Mouse (Mus musculus) MEL (cell line): ENCODE measurements around the gene Eif4b. TPM values are rescaled to one million over a fixed set of nuclear protein-coding genes. Genes with fewer than 3 reads are reported as not detected.

ENCODE experiments used
- DNase-seq: peaks from one replicate; pipeline ENCODE4 v3.0.0; 2011; ENCODE audit warnings: low read depth, low spot score
- H3K27ac ChIP-seq: 2 replicates; pipeline ENCODE4 v1.5.1; 2012; ENCODE audit warnings: low read depth, mild to moderate bottlenecking, control low read depth, low read length, moderate library complexity; ENCODE audit not compliant: control insufficient read depth
- H3K27me3 ChIP-seq, 2 experiments: fragments of 150-350 bp in 1 of 2; sonication (generic) in 1 of 2; 2 replicates each; pipeline ENCODE4 v1.6.1; 2012; ENCODE audit warnings: low read length in 2 of 2, mild to moderate bottlenecking in 2 of 2, improper control_type of control experiment in 1 of 2, moderate library complexity in 1 of 2; ENCODE audit not compliant: insufficient read depth in 2 of 2, control insufficient read depth in 1 of 2
- H3K36me3 ChIP-seq, 2 experiments: 2 replicates each; pipeline ENCODE4 v1.6.1; 2012 to 2014; ENCODE audit warnings: low read length in 2 of 2, improper control_type of control experiment in 1 of 2, inconsistent platforms in 1 of 2, mild to moderate bottlenecking in 1 of 2; ENCODE audit not compliant: insufficient read depth in 2 of 2, control insufficient read depth in 1 of 2
- H3K4me1 ChIP-seq, 2 experiments: fragments of 150-350 bp in 1 of 2; sonication (generic) in 1 of 2; 2 replicates each; pipeline ENCODE4 v1.6.1; 2012; ENCODE audit warnings: low read length in 2 of 2, improper control_type of control experiment in 1 of 2, mild to moderate bottlenecking in 1 of 2; ENCODE audit not compliant: insufficient read depth in 2 of 2, control insufficient read depth in 1 of 2
- H3K4me3 ChIP-seq, 2 experiments: fragments of 150-350 bp in 1 of 2; sonication (generic) in 1 of 2; 2 replicates each; pipeline ENCODE4 v1.5.1; 2012; ENCODE audit warnings: low read depth in 2 of 2, low read length in 2 of 2, mild to moderate bottlenecking in 2 of 2, moderate library complexity in 2 of 2, control low read depth in 1 of 2, improper control_type of control experiment in 1 of 2; ENCODE audit not compliant: control insufficient read depth in 1 of 2, insufficient read depth in 1 of 2
- H3K79me2 ChIP-seq: 2 replicates; pipeline ENCODE4 v1.6.1; 2012; ENCODE audit warnings: mild to moderate bottlenecking, low read length, moderate library complexity; ENCODE audit not compliant: control insufficient read depth, poor library complexity, insufficient read depth
- H3K9ac ChIP-seq: 2 replicates; pipeline ENCODE4 v1.6.1; 2012; ENCODE audit warnings: low read depth, mild to moderate bottlenecking, control low read depth, low read length, moderate library complexity; ENCODE audit not compliant: control insufficient read depth, poor library complexity, severe bottlenecking
- H3K9me3 ChIP-seq: fragments of 150-350 bp; sonication (generic); replicated peaks from 2 replicates; pipeline ENCODE4 v1.6.1; 2012; ENCODE audit warnings: mild to moderate bottlenecking, low read length, improper control_type of control experiment, moderate library complexity; ENCODE audit not compliant: insufficient read depth
- BHLHE40 ChIP-seq: IDR thresholded peaks from 2 replicates; pipeline ENCODE4 v1.6.1; 2012; ENCODE audit warnings: low read depth, mild to moderate bottlenecking, inconsistent platforms, low read length, improper control_type of control experiment, borderline replicate concordance
- CTCF ChIP-seq, 3 experiments: IDR thresholded peaks in 2 of 3; conservative IDR thresholded peaks in 1 of 3; 2 replicates each; pipeline ENCODE4 v1.5.1; 2011 to 2012; ENCODE audit warnings: low read length in 3 of 3, low read depth in 2 of 3, mild to moderate bottlenecking in 2 of 3, improper control_type of control experiment in 1 of 3, inconsistent platforms in 1 of 3, mixed read lengths in 1 of 3, moderate library complexity in 1 of 3; ENCODE audit not compliant: control insufficient read depth in 1 of 3, insufficient read depth in 1 of 3, poor library complexity in 1 of 3, severe bottlenecking in 1 of 3
- E2F4 ChIP-seq: IDR thresholded peaks from 2 replicates; pipeline ENCODE4 v1.6.1; 2011; ENCODE audit warnings: low read depth, low read length, improper control_type of control experiment, borderline replicate concordance
- ELF1 ChIP-seq: IDR thresholded peaks from 2 replicates; pipeline ENCODE4 v1.6.1; 2014; ENCODE audit warnings: low read depth, mild to moderate bottlenecking, inconsistent platforms, low read length, improper control_type of control experiment, moderate library complexity
- EP300 ChIP-seq, 2 experiments: IDR thresholded peaks; 2 replicates each; pipeline ENCODE4 v1.6.1; 2011; ENCODE audit warnings: improper control_type of control experiment in 2 of 2, low read length in 2 of 2, low read depth in 1 of 2, mild to moderate bottlenecking in 1 of 2
- GABPA ChIP-seq: IDR thresholded peaks from 2 replicates; pipeline ENCODE4 v1.6.1; 2012; ENCODE audit warnings: low read depth, mild to moderate bottlenecking, inconsistent platforms, low read length, improper control_type of control experiment, moderate library complexity
- GATA1 ChIP-seq: IDR thresholded peaks from 2 replicates; pipeline ENCODE4 v1.6.1; 2011; ENCODE audit warnings: low read depth, low read length, improper control_type of control experiment
- MAX ChIP-seq: IDR thresholded peaks from 2 replicates; pipeline ENCODE4 v1.6.1; 2011; ENCODE audit warnings: low read length, improper control_type of control experiment
- NELFE ChIP-seq: IDR thresholded peaks from 2 replicates; pipeline ENCODE4 v1.6.1; 2011; ENCODE audit warnings: low read depth, low read length, improper control_type of control experiment
- NRF1 ChIP-seq: IDR thresholded peaks from 2 replicates; pipeline ENCODE4 v1.6.1; 2014; ENCODE audit warnings: low read depth, mild to moderate bottlenecking, inconsistent platforms, low read length, improper control_type of control experiment, moderate library complexity; ENCODE audit not compliant: poor library complexity, insufficient read depth, severe bottlenecking
- POLR2AphosphoS2 ChIP-seq: IDR thresholded peaks from 2 replicates; pipeline ENCODE4 v1.6.1; 2011; ENCODE audit warnings: low read length, improper control_type of control experiment
- POLR2AphosphoS5 ChIP-seq: IDR thresholded peaks from 2 replicates; pipeline ENCODE4 v1.6.1; 2012; ENCODE audit warnings: low read depth, borderline replicate concordance, mild to moderate bottlenecking, inconsistent platforms, low read length, moderate library complexity, mixed read lengths
- SIN3A ChIP-seq: IDR thresholded peaks from 2 replicates; pipeline ENCODE4 v1.6.1; 2012; ENCODE audit warnings: low read length, improper control_type of control experiment, inconsistent platforms
- SMC3 ChIP-seq: IDR thresholded peaks from 2 replicates; pipeline ENCODE4 v1.6.1; 2011; ENCODE audit warnings: low read depth, low read length, improper control_type of control experiment
- TBP ChIP-seq: IDR thresholded peaks from 2 replicates; pipeline ENCODE4 v1.8.0; 2011; ENCODE audit warnings: low read depth, low read length, improper control_type of control experiment
- TCF12 ChIP-seq: IDR thresholded peaks from 2 replicates; pipeline ENCODE4 v1.6.1; 2014; ENCODE audit warnings: low read depth, mild to moderate bottlenecking, inconsistent platforms, low read length, improper control_type of control experiment, moderate library complexity
- USF1 ChIP-seq: IDR thresholded peaks from 2 replicates; pipeline ENCODE4 v1.6.1; 2014; ENCODE audit warnings: low read depth, mild to moderate bottlenecking, inconsistent platforms, low read length, improper control_type of control experiment, moderate library complexity
- ZKSCAN1 ChIP-seq: IDR thresholded peaks from 2 replicates; pipeline ENCODE4 v1.6.1; 2012; ENCODE audit warnings: low read depth, mild to moderate bottlenecking, inconsistent platforms, low read length, improper control_type of control experiment, moderate library complexity
- ZMIZ1 ChIP-seq: IDR thresholded peaks from 2 replicates; pipeline ENCODE4 v1.6.1; 2012; ENCODE audit warnings: low read depth, mild to moderate bottlenecking, inconsistent platforms, low read length, improper control_type of control experiment, moderate library complexity
- polyA plus RNA-seq, 2 experiments: library from polyadenylated mRNA; stranded (reverse) in 1 of 2; unstranded in 1 of 2; fragments of >175 nt in 1 of 2; fragments of >200 nt in 1 of 2; gene quantifications; 2 replicates each; pipeline versions ENCODE4 v1.2.1 to v1.2.4; 2012; ENCODE audit warnings: low replicate concordance in 2 of 2, low read depth in 1 of 2; ENCODE audit not compliant: insufficient read length in 2 of 2, insufficient read depth in 1 of 2, missing spikeins in 1 of 2
- total RNA-seq: library from RNA; depleted of rRNA; stranded (reverse); fragments of 300-350 nt; gene quantifications from 2 replicates; pipeline ENCODE4 v1.2.3, GENCODE M21; 2012

Gene Eif4b
- total and polyA plus RNA-seq, 3 experiments: 464 to 790 (median 561) TPM

GRCm38 (mm10) chr15:102049871-102050270, 23.7 kb upstream of the Eif4b start:
- H3K36me3 ChIP-seq: no peaks in the 10 kb centered on the region
- H3K27me3 ChIP-seq: peaks cover 10 to 30% of the 10 kb centered on the region in 2 experiments
- no peaks in the 10 kb centered on the region for H3K9me3 ChIP-seq
- H3K9ac ChIP-seq: no peak overlapping the region
- H3K79me2 ChIP-seq: no peaks in the 10 kb centered on the region
- no peaks in the 10 kb centered on the region for H3K4me1 ChIP-seq
- DNase-seq: no peak
- TF ChIP-seq EP300 (IDR thresholded peaks at IDR 0.05; ENCODE audit: low read depth in 1 of 2, low read length in 2 of 2) (no peak), E2F4 (no peak), CTCF (IDR thresholded peaks at IDR 0.05 in 2 of 3, conservative IDR thresholded peaks at IDR 0.05 in 1 of 3; ENCODE audit: control insufficient read depth in 1 of 3, insufficient read depth in 1 of 3, low read depth in 2 of 3, low read length in 3 of 3, poor library complexity in 1 of 3, severe bottlenecking in 1 of 3) (0 out of 6 replicates have a peak, but pooled peaks of 1 of the 3 experiments have one; percentile 4)
- no peak overlapping the region for H3K27ac ChIP-seq
- no peak overlapping the region for H3K4me3 ChIP-seq

- Histone ChIP-seq H3K4me3 (no peak overlapping the region), H3K36me3 (no peaks in the 10 kb centered on the region), H3K9ac (no peak overlapping the region), H3K9me3 (no peaks in the 10 kb centered on the region), H3K4me1 (no peaks in the 10 kb centered on the region), H3K27me3 (peaks cover 23 to 42% of the 10 kb centered on the region in 2 experiments), H3K27ac (no peak overlapping the region), H3K79me2 (no peaks in the 10 kb centered on the region)
- DNase-seq: no peak
- TF ChIP-seq ZKSCAN1: no peak
- no peak for TF ChIP-seq POLR2AphosphoS5
- TF ChIP-seq NRF1: no peak
- TF ChIP-seq SIN3A: no peak
- TF ChIP-seq ZMIZ1: no peak
- no peak for TF ChIP-seq GATA1
- TF ChIP-seq USF1: no peak
- TF ChIP-seq TCF12: no peak
- no peak for TF ChIP-seq MAX
- no peak for TF ChIP-seq TBP
- TF ChIP-seq SMC3: no peak
- TF ChIP-seq POLR2AphosphoS2: no peak
- TF ChIP-seq BHLHE40: no peak
- no peak for TF ChIP-seq GABPA
- no peak for TF ChIP-seq EP300 (IDR thresholded peaks at IDR 0.05; ENCODE audit: low read depth in 1 of 2, low read length in 2 of 2)
- no peak for TF ChIP-seq NELFE
- no peak for TF ChIP-seq ELF1
Observed at GRCm38 (mm10) chr15:102051920-102052683, 21.5 kb upstream of the Eif4b start.
